Mouse (Mus musculus): ENCODE measurements at regions not wholly inside any gene's neighbourhood (a gene's known extent, or its start where the extent isn't known, plus 50 kb on each side); places are given as distances from the start of the nearest gene placed in this dataset.

DNA sequence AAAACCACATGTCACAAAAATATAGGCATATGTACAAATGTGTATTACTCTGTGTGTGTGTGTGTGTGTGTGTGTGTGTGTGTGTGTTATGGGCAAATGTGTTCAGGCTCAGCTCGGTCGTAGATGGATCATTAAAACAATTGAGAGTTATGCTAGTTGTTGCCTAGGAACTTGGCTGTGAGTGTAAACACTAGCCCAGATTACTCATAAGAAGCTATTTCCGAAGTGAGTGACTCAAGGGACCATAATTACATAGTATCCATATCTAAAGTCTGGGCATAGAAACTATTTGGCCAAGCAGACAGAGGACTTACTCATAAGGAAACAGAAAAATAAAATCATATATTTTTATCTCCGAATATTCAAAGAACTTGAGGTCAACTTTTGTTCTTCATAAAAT, 76.2 kb downstream of the Pcdh20 start:
- TF ChIP-seq POLR2A (IDR thresholded peaks at IDR 0.05; ENCODE audit: control insufficient read depth, low read depth, low read length), result no peak
- no peak for TF ChIP-seq CTCF (IDR thresholded peaks at IDR 0.05; ENCODE audit: control insufficient read depth, insufficient read depth, insufficient replicate concordance, low read depth, low read length)
